Mouse (Mus musculus): ENCODE data around the gene Crybb3. TPM values are rescaled to one million over a fixed set of nuclear protein-coding genes. Genes with fewer than 3 reads are reported as not detected.
A peak's percentile ranks its signal among the peaks of the same experiment; 100 is the strongest.
"Not testable (repeated sequence)": the region's sequence is repeated elsewhere in the genome, so short reads cannot be mapped to it uniquely, and the experiment has no call there.

The Crybb3 gene
- polyA plus RNA-seq, 1 experiment from 2014 or later, result not detected

- ATAC-seq, result peak; percentile 54
- no peaks in the 10 kb centered on the region for H3K27me3 ChIP-seq (replicated peaks)
- H3K9ac ChIP-seq, result peak overlapping the region; percentile 39
- no peaks in the 10 kb centered on the region for H3K9me3 ChIP-seq (replicated peaks)
- H3K4me1 ChIP-seq, result peaks cover 78% of the 10 kb centered on the region
- no peaks in the 10 kb centered on the region for H3K36me3 ChIP-seq
- H3K4me3 ChIP-seq, result no peak overlapping the region
- peak overlapping the region; percentile 87 for H3K27ac ChIP-seq
- peak overlapping the region; percentile 49 for H3K4me2 ChIP-seq
- 16% methylated on average over 20 of the region's 20 CpGs for WGBS (ENCODE audit: insufficient replicate concordance)
Measured at GRCm38 (mm10) chr5:113114264-113115225, 33.2 kb upstream of the Crybb3 start.

GRCm38 (mm10) chr5:113113120-113113519 is 31.7 kb upstream of the Crybb3 start:
- H3K4me3 ChIP-seq, result no peak overlapping the region
- no peaks in the 10 kb centered on the region for H3K9me3 ChIP-seq (replicated peaks)
- H3K27ac ChIP-seq, result peak overlapping the region; percentile 87; the same call in 1 of the 2 replicates
- no peak overlapping the region for H3K4me2 ChIP-seq
- peaks cover 69% of the 10 kb centered on the region for H3K4me1 ChIP-seq
- no peak overlapping the region for H3K9ac ChIP-seq
- no peak for ATAC-seq
- WGBS (ENCODE audit: insufficient replicate concordance), result 31% methylated on average over 5 of the region's 5 CpGs
- no peaks in the 10 kb centered on the region for H3K27me3 ChIP-seq (replicated peaks)
- no peaks in the 10 kb centered on the region for H3K36me3 ChIP-seq

- no peak for ATAC-seq
- WGBS (ENCODE audit: insufficient replicate concordance), result 15% methylated on average over 4 of the region's 4 CpGs
- Histone ChIP-seq H3K36me3 (no peaks in the 10 kb centered on the region), H3K27me3 (replicated peaks) (no peaks in the 10 kb centered on the region), H3K9ac (no peak overlapping the region), H3K27ac (0 out of 2 replicates have a peak overlapping the region, but pooled peaks have one; percentile 75), H3K4me2 (peak overlapping the region; percentile 35; the same call in 1 of the 2 replicates), H3K4me3 (no peak overlapping the region), H3K9me3 (replicated peaks) (no peaks in the 10 kb centered on the region), H3K4me1 (peaks cover 71% of the 10 kb centered on the region)
Measured at GRCm38 (mm10) chr5:113111336-113111735, 30.0 kb upstream of the Crybb3 start.

GRCm38 (mm10) chr5:113110929-113111328 is 29.5 kb upstream of the Crybb3 start:
- H3K36me3 ChIP-seq, result no peaks in the 10 kb centered on the region
- H3K27ac ChIP-seq, result peak overlapping the region; percentile 75
- peak; percentile 61; the same call in 1 of the 2 replicates for ATAC-seq
- no peak overlapping the region for H3K4me3 ChIP-seq
- H3K4me2 ChIP-seq, result peak overlapping the region; percentile 35
- peaks cover 67% of the 10 kb centered on the region for H3K4me1 ChIP-seq
- no peaks in the 10 kb centered on the region for H3K27me3 ChIP-seq (replicated peaks)
- H3K9me3 ChIP-seq (replicated peaks), result no peaks in the 10 kb centered on the region
- no peak overlapping the region for H3K9ac ChIP-seq
- WGBS (ENCODE audit: insufficient replicate concordance), result 0% methylated on average over 1 of the region's 1 CpGs

GRCm38 (mm10) chr5:113109651-113110050 is 28.3 kb upstream of the Crybb3 start:
- WGBS (ENCODE audit: insufficient replicate concordance), result 57% methylated on average over 2 of the region's 2 CpGs
- H3K9ac ChIP-seq; H3K4me3 ChIP-seq; H3K4me2 ChIP-seq; H3K27me3 ChIP-seq (replicated peaks); ATAC-seq; H3K27ac ChIP-seq; H3K9me3 ChIP-seq (replicated peaks); H3K36me3 ChIP-seq: not testable (repeated sequence)
- H3K4me1 ChIP-seq, result peaks cover 54% of the 10 kb centered on the region

- no peaks in the 10 kb centered on the region for H3K36me3 ChIP-seq
- H3K27ac ChIP-seq, result 0 out of 2 replicates have a peak overlapping the region, but pooled peaks have one; percentile 8
- no peak overlapping the region for H3K4me3 ChIP-seq
- 54% methylated on average over 11 of the region's 11 CpGs for WGBS (ENCODE audit: insufficient replicate concordance)
- 0 out of 2 replicates have a peak overlapping the region, but pooled peaks have one; percentile 1 for H3K4me2 ChIP-seq
- ATAC-seq, result peak; percentile 20; the same call in 1 of the 2 replicates
- no peaks in the 10 kb centered on the region for H3K27me3 ChIP-seq (replicated peaks)
- H3K4me1 ChIP-seq, result peaks cover 40% of the 10 kb centered on the region
- H3K9ac ChIP-seq, result no peak overlapping the region; the same call in 1 of the 2 replicates
- H3K9me3 ChIP-seq (replicated peaks), result no peaks in the 10 kb centered on the region
Measured at GRCm38 (mm10) chr5:113108165-113108764, 26.9 kb upstream of the Crybb3 start.

- no peaks in the 10 kb centered on the region for H3K27me3 ChIP-seq (replicated peaks)
- H3K9me3 ChIP-seq (replicated peaks), result no peaks in the 10 kb centered on the region
- H3K4me1 ChIP-seq, result peaks cover 35% of the 10 kb centered on the region
- no peak for ATAC-seq
- no peaks in the 10 kb centered on the region for H3K36me3 ChIP-seq
- H3K4me2 ChIP-seq, result no peak overlapping the region
- H3K9ac ChIP-seq, result no peak overlapping the region
- 70% methylated on average over 3 of the region's 3 CpGs for WGBS (ENCODE audit: insufficient replicate concordance)
- no peak overlapping the region for H3K4me3 ChIP-seq
- H3K27ac ChIP-seq, result no peak overlapping the region
Measured at GRCm38 (mm10) chr5:113107709-113108108, 26.3 kb upstream of the Crybb3 start.

- WGBS (ENCODE audit: insufficient replicate concordance), result 80% methylated on average over 7 of the region's 7 CpGs
Measured at GRCm38 (mm10) chr5:113106594-113106993, 25.2 kb upstream of the Crybb3 start.

GRCm38 (mm10) chr5:113105481-113105880 is 24.1 kb upstream of the Crybb3 start:
- H3K4me1 ChIP-seq, result peaks cover 13% of the 10 kb centered on the region
- 79% methylated on average over 4 of the region's 4 CpGs for WGBS (ENCODE audit: insufficient replicate concordance)

More at GRCm38 (mm10) chr5:113106594-113106993, 25.2 kb upstream of the Crybb3 start:
- no peak for ATAC-seq
- no peak overlapping the region for H3K4me3 ChIP-seq
- H3K27me3 ChIP-seq (replicated peaks), result no peaks in the 10 kb centered on the region
- no peak overlapping the region for H3K4me2 ChIP-seq
- peaks cover 24% of the 10 kb centered on the region for H3K4me1 ChIP-seq
- H3K9me3 ChIP-seq (replicated peaks), result no peaks in the 10 kb centered on the region
- no peaks in the 10 kb centered on the region for H3K36me3 ChIP-seq
- H3K27ac ChIP-seq, result no peak overlapping the region
- H3K9ac ChIP-seq, result no peak overlapping the region

GRCm38 (mm10) chr5:113105035-113105434 is 23.7 kb upstream of the Crybb3 start:
- no peak overlapping the region for H3K4me2 ChIP-seq
- no peaks in the 10 kb centered on the region for H3K9me3 ChIP-seq (replicated peaks)
- peaks cover 10% of the 10 kb centered on the region for H3K4me1 ChIP-seq
- no peaks in the 10 kb centered on the region for H3K36me3 ChIP-seq
- WGBS (ENCODE audit: insufficient replicate concordance), result 73% methylated on average over 9 of the region's 9 CpGs
- no peak overlapping the region for H3K9ac ChIP-seq
- H3K27me3 ChIP-seq (replicated peaks), result no peaks in the 10 kb centered on the region
- H3K4me3 ChIP-seq, result no peak overlapping the region
- no peak for ATAC-seq
- H3K27ac ChIP-seq, result no peak overlapping the region

More at GRCm38 (mm10) chr5:113105481-113105880, 24.1 kb upstream of the Crybb3 start:
- no peak overlapping the region for H3K4me2 ChIP-seq
- ATAC-seq, result no peak
- no peaks in the 10 kb centered on the region for H3K27me3 ChIP-seq (replicated peaks)
- no peak overlapping the region for H3K27ac ChIP-seq
- no peaks in the 10 kb centered on the region for H3K9me3 ChIP-seq (replicated peaks)
- H3K36me3 ChIP-seq, result no peaks in the 10 kb centered on the region
- H3K4me3 ChIP-seq, result no peak overlapping the region
- H3K9ac ChIP-seq, result no peak overlapping the region

GRCm38 (mm10) chr5:113102455-113102854 is 21.1 kb upstream of the Crybb3 start:
- Histone ChIP-seq H3K36me3 (no peaks in the 10 kb centered on the region), H3K9ac (no peak overlapping the region), H3K9me3 (replicated peaks) (no peaks in the 10 kb centered on the region), H3K4me2 (no peak overlapping the region), H3K4me1 (no peaks in the 10 kb centered on the region), H3K27me3 (replicated peaks) (no peaks in the 10 kb centered on the region), H3K27ac (no peak overlapping the region), H3K4me3 (no peak overlapping the region)
- no peak for ATAC-seq
- WGBS (ENCODE audit: insufficient replicate concordance), result 74% methylated on average over 7 of the region's 7 CpGs

- H3K27me3 ChIP-seq (replicated peaks), result no peaks in the 10 kb centered on the region
- H3K36me3 ChIP-seq, result no peaks in the 10 kb centered on the region; the same call in 1 of the 2 replicates
- no peak overlapping the region for H3K27ac ChIP-seq
- no peaks in the 10 kb centered on the region for H3K4me1 ChIP-seq
- ATAC-seq, result no peak
- H3K9ac ChIP-seq, result no peak overlapping the region
- 78% methylated on average over 10 of the region's 10 CpGs for WGBS (ENCODE audit: insufficient replicate concordance)
- no peak overlapping the region for H3K4me2 ChIP-seq
- H3K4me3 ChIP-seq, result no peak overlapping the region
- no peaks in the 10 kb centered on the region for H3K9me3 ChIP-seq (replicated peaks)
Measured at GRCm38 (mm10) chr5:113101457-113101856, 20.1 kb upstream of the Crybb3 start.
